ENCODE assay signal across 13 mouse cellular contexts in the genomic region with DNA sequence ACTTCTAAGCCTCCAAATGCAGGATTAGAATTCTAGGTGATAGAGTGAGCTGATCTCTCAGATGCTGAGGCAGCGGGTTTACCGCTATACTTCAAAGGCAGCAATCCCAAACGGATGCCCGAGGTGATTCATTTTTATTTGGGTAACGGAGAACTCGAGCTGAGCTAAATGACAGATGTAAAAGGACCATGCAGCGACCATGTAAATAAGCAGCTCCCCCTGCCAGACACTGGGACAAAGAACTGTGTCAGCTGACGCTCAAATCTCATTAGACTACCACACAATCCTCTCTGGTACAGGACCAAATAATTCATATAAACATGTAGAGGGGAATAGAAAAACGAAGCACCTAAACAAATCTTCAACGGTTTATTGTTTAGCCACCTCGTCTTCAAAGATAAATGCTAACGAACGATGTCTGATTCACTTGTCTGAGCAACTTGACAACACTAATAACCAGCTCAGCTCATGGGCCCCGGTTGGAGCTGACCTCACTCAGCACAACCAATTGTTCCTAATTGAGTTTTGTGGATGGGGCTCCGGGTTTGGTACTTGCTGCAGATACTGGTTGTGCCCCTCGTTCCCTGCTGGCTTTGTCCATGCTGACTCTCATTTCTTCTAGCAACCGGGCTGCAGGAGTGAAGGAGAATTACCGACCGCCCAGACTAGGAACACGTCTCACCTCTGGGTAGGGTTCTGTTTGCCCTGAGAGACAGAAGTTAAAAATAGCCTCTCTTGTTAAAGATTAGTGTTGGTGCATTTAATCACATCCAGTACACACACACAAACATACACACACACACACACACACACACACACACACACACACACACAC.
DNase-seq lines count a peak whose midpoint lies in the region; ATAC-seq lines count a peak whose summit lies in the region.
"Had no signal": no experiment of that assay in that cellular context is flagged by ENCODE, and none has a peak within 500 bp of the region (broad histone marks: within the 10 kb centered on the region; RNA-seq: fewer than 3 reads in every experiment).

No protein-coding gene starts in this region.

- H3K27ac ChIP-seq in hindbrain, embryonic 10.5 days, result peak overlapping the region; percentile 78
- H3K27ac ChIP-seq in midbrain, embryonic 15.5 days, result peak overlapping the region; percentile 81
- H3K27ac ChIP-seq: embryonic facial prominence, embryonic 13.5 days; macrophage had no signal

- H3K4me1 ChIP-seq in hindbrain, embryonic 10.5 days (replicated peaks), result peaks cover 22% of the 10 kb centered on the region
- peaks cover 10% of the 10 kb centered on the region for H3K4me1 ChIP-seq in midbrain, embryonic 15.5 days

- H3K9ac ChIP-seq in midbrain, embryonic 15.5 days, result peak overlapping the region; percentile 1; the same call in 1 of the 2 replicates
- H3K9ac ChIP-seq: embryonic facial prominence, embryonic 13.5 days had no signal

- H3K4me2 ChIP-seq in midbrain, embryonic 15.5 days, result peak overlapping the region; percentile 36
- H3K4me2 ChIP-seq: embryonic facial prominence, embryonic 13.5 days had no signal

- ATAC-seq in midbrain, embryonic 15.5 days (replicated peaks), result peak; percentile 89

- WGBS in hindbrain, embryonic 10.5 days, result 53% methylated on average over 20 of the region's 20 CpGs
- 13% methylated on average over 20 of the region's 20 CpGs for whole genome bisulfite sequencing in midbrain, embryonic 15.5 days

- DNase-seq in cerebellum, postnatal 14 days, result peak; percentile 10
- no peak for DNase-seq in cerebellum, postnatal 36 days
- peak; percentile 38 for DNase-seq in embryo, embryonic 11 days
- peak; percentile 23 for DNase-seq in hindbrain, embryonic 10.5 days (ENCODE audit: low spot score)
- no peak for DNase-seq in right cerebral cortex, postnatal 25 days
- DNase-seq in spleen, postnatal 10 days (ENCODE audit: low spot score in 2 of 2), result no peak
- DNase-seq in layer of hippocampus, adult 11-12 months (ENCODE audit: low spot score), result no peak
- DNase-seq: heart, postnatal 4 days; kidney, postnatal 4 days had no signal

- no peaks in the 10 kb centered on the region for H3K36me3 ChIP-seq in hindbrain, embryonic 10.5 days
- H3K36me3 ChIP-seq in midbrain, embryonic 15.5 days (replicated peaks), result no peaks in the 10 kb centered on the region
- H3K36me3 ChIP-seq: embryonic facial prominence, embryonic 13.5 days; G1E had no signal

- H3K4me3 ChIP-seq in hindbrain, embryonic 10.5 days, result no peak overlapping the region
- peak overlapping the region; percentile 16; the same call in 1 of the 2 replicates for H3K4me3 ChIP-seq in midbrain, embryonic 15.5 days
- H3K4me3 ChIP-seq: embryonic facial prominence, embryonic 13.5 days had no signal

- no peaks in the 10 kb centered on the region for H3K9me3 ChIP-seq in hindbrain, embryonic 10.5 days
- H3K9me3 ChIP-seq in midbrain, embryonic 15.5 days, result no peaks in the 10 kb centered on the region
- H3K9me3 ChIP-seq: embryonic facial prominence, embryonic 13.5 days had no signal

- H3K27me3 ChIP-seq in hindbrain, embryonic 10.5 days (ENCODE audit: insufficient read depth, poor library complexity, severe bottlenecking), result no peaks in the 10 kb centered on the region
- H3K27me3 ChIP-seq in midbrain, embryonic 15.5 days (replicated peaks), result no peaks in the 10 kb centered on the region
- H3K27me3 ChIP-seq: embryonic facial prominence, embryonic 13.5 days had no signal

Comparison
In these comparisons a context has a peak if more than half of its experiments do, and no peak if none do; other contexts are left out.
1. DNase-seq: peak in cerebellum, postnatal 14 days (2 of 2), embryo, embryonic 11 days (single experiment) and hindbrain, embryonic 10.5 days (single experiment); none in cerebellum, postnatal 36 days (0 of 2), right cerebral cortex, postnatal 25 days (single experiment), spleen, postnatal 10 days (0 of 2) and layer of hippocampus, adult 11-12 months (single experiment).